Mouse (Mus musculus) testis, adult 2 months (tissue): ENCODE measurements at regions not wholly inside any gene's neighbourhood (a gene's known extent, or its start where the extent isn't known, plus 50 kb on each side); places are given as distances from the start of the nearest gene placed in this dataset.

Experiments used
- H3K27ac ChIP-seq: fragments of 200-500 bp; 2 replicates; pipeline ENCODE4 v1.5.1; 2012; ENCODE audit warnings: low read depth, low read length; ENCODE audit not compliant: control insufficient read depth, insufficient read depth
- H3K27me3 ChIP-seq: fragments of 200-500 bp; 2 replicates; pipeline ENCODE4 v1.6.1; 2012; ENCODE audit warnings: mild to moderate bottlenecking, low read length, moderate library complexity; ENCODE audit not compliant: control insufficient read depth, insufficient read depth
- H3K36me3 ChIP-seq: fragments of 200-500 bp; 2 replicates; pipeline ENCODE4 v1.6.1; 2012; ENCODE audit warnings: mild to moderate bottlenecking, low read length; ENCODE audit not compliant: control insufficient read depth, insufficient read depth
- H3K4me1 ChIP-seq: fragments of 200-500 bp; 2 replicates; pipeline ENCODE4 v1.6.1; 2012; ENCODE audit warnings: low read length; ENCODE audit not compliant: control insufficient read depth, insufficient read depth
- H3K4me3 ChIP-seq: fragments of 200-500 bp; 2 replicates; pipeline ENCODE4 v1.5.1; 2012; ENCODE audit warnings: low read depth, mild to moderate bottlenecking, low read length, moderate library complexity, mixed read lengths; ENCODE audit not compliant: control insufficient read depth
- CTCF ChIP-seq: fragments of 200-500 bp; IDR thresholded peaks from 2 replicates; pipeline ENCODE4 v1.5.1; 2012; ENCODE audit warnings: low read depth, mild to moderate bottlenecking, inconsistent platforms, low read length, moderate library complexity; ENCODE audit not compliant: control insufficient read depth, insufficient read depth, insufficient replicate concordance
- POLR2A ChIP-seq: fragments of 200-500 bp; IDR thresholded peaks from 2 replicates; pipeline ENCODE4 v1.6.1; 2012; ENCODE audit warnings: low read depth, mild to moderate bottlenecking, inconsistent platforms, low read length, moderate library complexity; ENCODE audit not compliant: control insufficient read depth

GRCm38 (mm10) chr15:67901191-67901601 is 1400.5 kb upstream of the Lrrc6 start:
- Histone ChIP-seq H3K27me3 (no peaks in the 10 kb centered on the region), H3K27ac (no peak overlapping the region), H3K4me3 (no peak overlapping the region), H3K36me3 (no peaks in the 10 kb centered on the region), H3K4me1 (no peaks in the 10 kb centered on the region)
- TF ChIP-seq CTCF, result no peak
- TF ChIP-seq POLR2A, result no peak

GRCm38 (mm10) chr15:67899772-67900171 is 1399.1 kb upstream of the Lrrc6 start:
- Histone ChIP-seq H3K4me3 (no peak overlapping the region), H3K27ac (no peak overlapping the region)

GRCm38 (mm10) chr15:67898959-67899403 is 1398.3 kb upstream of the Lrrc6 start:
- TF ChIP-seq CTCF (no peak), POLR2A (no peak)
- no peaks in the 10 kb centered on the region for H3K4me1 ChIP-seq
- H3K36me3 ChIP-seq, result no peaks in the 10 kb centered on the region
- no peak overlapping the region for H3K27ac ChIP-seq
- H3K27me3 ChIP-seq, result no peaks in the 10 kb centered on the region
- no peak overlapping the region for H3K4me3 ChIP-seq

More at GRCm38 (mm10) chr15:67899772-67900171, 1399.1 kb upstream of the Lrrc6 start:
- no peaks in the 10 kb centered on the region for H3K4me1 ChIP-seq
- H3K36me3 ChIP-seq, result no peaks in the 10 kb centered on the region
- H3K27me3 ChIP-seq, result no peaks in the 10 kb centered on the region
- TF ChIP-seq CTCF (no peak), POLR2A (no peak)

GRCm38 (mm10) chr15:67892066-67892465 is 1391.4 kb upstream of the Lrrc6 start:
- Histone ChIP-seq H3K4me1 (no peaks in the 10 kb centered on the region), H3K27ac (no peak overlapping the region), H3K27me3 (no peaks in the 10 kb centered on the region), H3K4me3 (no peak overlapping the region), H3K36me3 (no peaks in the 10 kb centered on the region)
- no peak for TF ChIP-seq POLR2A
- no peak for TF ChIP-seq CTCF

GRCm38 (mm10) chr15:67890612-67891304 is 1390.0 kb upstream of the Lrrc6 start:
- TF ChIP-seq CTCF, result no peak
- no peak for TF ChIP-seq POLR2A
- H3K36me3 ChIP-seq, result no peaks in the 10 kb centered on the region
- H3K27me3 ChIP-seq, result no peaks in the 10 kb centered on the region
- H3K27ac ChIP-seq, result no peak overlapping the region
- H3K4me1 ChIP-seq, result no peaks in the 10 kb centered on the region
- H3K4me3 ChIP-seq, result no peak overlapping the region

GRCm38 (mm10) chr15:67888548-67888947 is 1387.8 kb upstream of the Lrrc6 start:
- Histone ChIP-seq H3K4me3 (no peak overlapping the region), H3K27ac (no peak overlapping the region), H3K36me3 (no peaks in the 10 kb centered on the region), H3K4me1 (no peaks in the 10 kb centered on the region), H3K27me3 (no peaks in the 10 kb centered on the region)
- TF ChIP-seq CTCF (no peak), POLR2A (no peak)

- no peaks in the 10 kb centered on the region for H3K36me3 ChIP-seq
- TF ChIP-seq CTCF, result no peak
- no peak for TF ChIP-seq POLR2A
- H3K27me3 ChIP-seq, result no peaks in the 10 kb centered on the region
- H3K4me3 ChIP-seq, result no peak overlapping the region
- no peak overlapping the region for H3K27ac ChIP-seq
- no peaks in the 10 kb centered on the region for H3K4me1 ChIP-seq
Observed at GRCm38 (mm10) chr15:67855291-67855690, 1354.6 kb upstream of the Lrrc6 start.
